25 mouse cellular contexts compared by ENCODE assay signal in the genomic region with DNA sequence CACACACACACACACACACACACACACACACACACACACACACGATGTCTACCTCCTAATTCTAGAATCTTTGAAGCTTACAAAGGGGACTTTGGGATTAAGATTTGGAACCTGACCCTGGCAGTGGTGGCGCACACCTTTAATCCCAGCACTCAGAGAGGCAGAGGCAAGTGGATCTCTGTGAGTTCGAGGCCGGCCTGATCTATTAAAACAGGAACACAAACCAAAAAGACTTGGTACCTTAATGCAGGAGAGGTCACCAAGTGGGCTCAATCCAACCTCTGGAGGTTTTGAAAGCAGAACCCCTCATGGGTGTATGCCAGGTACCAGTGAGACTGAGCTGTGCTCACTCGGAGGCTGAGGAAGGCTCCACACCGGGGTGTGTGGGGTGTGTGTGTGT. TPM values are rescaled to one million over a fixed set of nuclear protein-coding genes. Genes with fewer than 3 reads are reported as not detected.
DNase-seq lines count a peak whose midpoint lies in the region; ATAC-seq lines count a peak whose summit lies in the region.
"Had no signal": no experiment of that assay in that cellular context is flagged by ENCODE, and none has a peak within 500 bp of the region (broad histone marks: within the 10 kb centered on the region; RNA-seq: fewer than 3 reads in every experiment).

No protein-coding gene starts in this region.

- no peak overlapping the region for H3K9ac ChIP-seq in kidney, embryonic 16.5 days (replicated peaks; ENCODE audit: low read length)
- H3K9ac ChIP-seq: embryonic facial prominence, embryonic 12.5 days; embryonic facial prominence, embryonic 15.5 days; forebrain, embryonic 13.5 days; heart, embryonic 12.5 days; heart, embryonic 15.5 days; hindbrain, embryonic 12.5 days; hindbrain, embryonic 15.5 days had no signal

- H3K27ac ChIP-seq in kidney, embryonic 16.5 days (ENCODE audit: low read length), result no peak overlapping the region
- H3K27ac ChIP-seq in hindbrain, embryonic 10.5 days, result no peak overlapping the region
- H3K27ac ChIP-seq: embryonic facial prominence, embryonic 12.5 days; embryonic facial prominence, embryonic 15.5 days; forebrain, embryonic 13.5 days; heart, adult 2 months; heart, embryonic 15.5 days; hindbrain, embryonic 12.5 days; hindbrain, embryonic 15.5 days had no signal

- H3K36me3 ChIP-seq in kidney, embryonic 16.5 days (ENCODE audit: insufficient read depth, low read length), result no peaks in the 10 kb centered on the region
- no peaks in the 10 kb centered on the region for H3K36me3 ChIP-seq in hindbrain, embryonic 10.5 days
- H3K36me3 ChIP-seq: embryonic facial prominence, embryonic 12.5 days; embryonic facial prominence, embryonic 15.5 days; heart, embryonic 12.5 days; heart, embryonic 15.5 days; hindbrain, embryonic 12.5 days; hindbrain, embryonic 15.5 days had no signal

- peak; percentile 56 for DNase-seq in heart, adult 11 months
- no peak for DNase-seq in heart, adult 9 months (ENCODE audit: low spot score in 2 of 2)
- DNase-seq in kidney, postnatal 10 days, result peak; percentile 2
- peak; percentile 17 for DNase-seq in testis, postnatal 10 days (ENCODE audit: low spot score)
- DNase-seq in testis, postnatal 14 days (ENCODE audit: low spot score), result no peak
- DNase-seq in hindbrain, embryonic 10.5 days (ENCODE audit: low spot score), result no peak
- DNase-seq: cerebellum, adult 11 months; cerebellum, adult 2 months; cerebellum, adult 9-11 months; cerebellum, postnatal 25 days; heart, adult 2 months; heart, postnatal 10 days; heart, postnatal 4 days had no signal

- H3K4me2 ChIP-seq in kidney, embryonic 16.5 days (replicated peaks; ENCODE audit: low read depth, low read length), result no peak overlapping the region
- H3K4me2 ChIP-seq: embryonic facial prominence, embryonic 12.5 days; embryonic facial prominence, embryonic 15.5 days; forebrain, embryonic 13.5 days; heart, embryonic 12.5 days; heart, embryonic 15.5 days; hindbrain, embryonic 12.5 days; hindbrain, embryonic 15.5 days had no signal

- no peaks in the 10 kb centered on the region for H3K4me1 ChIP-seq in kidney, embryonic 16.5 days (ENCODE audit: insufficient read depth, low read length)
- peaks cover 15% of the 10 kb centered on the region; the same call in 1 of the 2 replicates for H3K4me1 ChIP-seq in hindbrain, embryonic 10.5 days (replicated peaks)
- H3K4me1 ChIP-seq: embryonic facial prominence, embryonic 12.5 days; embryonic facial prominence, embryonic 15.5 days; heart, embryonic 12.5 days; heart, embryonic 15.5 days; hindbrain, embryonic 15.5 days had no signal

- 93% methylated on average over 6 of the region's 6 CpGs for WGBS in kidney, embryonic 16.5 days
- WGBS in hindbrain, embryonic 10.5 days, result 88% methylated on average over 6 of the region's 6 CpGs

- H3K4me3 ChIP-seq in kidney, embryonic 16.5 days (ENCODE audit: low read length), result no peak overlapping the region
- H3K4me3 ChIP-seq in hindbrain, embryonic 10.5 days, result no peak overlapping the region
- H3K4me3 ChIP-seq: embryonic facial prominence, embryonic 12.5 days; embryonic facial prominence, embryonic 15.5 days; forebrain, embryonic 13.5 days; gastrocnemius, adult 2 months; heart, adult 2 months; heart, embryonic 12.5 days; heart, embryonic 15.5 days; hindbrain, embryonic 12.5 days; hindbrain, embryonic 15.5 days had no signal

- H3K9me3 ChIP-seq in kidney, embryonic 16.5 days (ENCODE audit: low read length), result no peaks in the 10 kb centered on the region
- peaks cover 12% of the 10 kb centered on the region for H3K9me3 ChIP-seq in hindbrain, embryonic 10.5 days
- H3K9me3 ChIP-seq: embryonic facial prominence, embryonic 15.5 days; heart, embryonic 15.5 days; hindbrain, embryonic 15.5 days had no signal

- H3K27me3 ChIP-seq in kidney, embryonic 16.5 days (ENCODE audit: insufficient read depth, low read length), result no peaks in the 10 kb centered on the region; the same call in 1 of the 2 replicates
- no peaks in the 10 kb centered on the region for H3K27me3 ChIP-seq in hindbrain, embryonic 10.5 days (ENCODE audit: insufficient read depth, poor library complexity, severe bottlenecking)
- H3K27me3 ChIP-seq: embryonic facial prominence, embryonic 12.5 days; embryonic facial prominence, embryonic 15.5 days; heart, embryonic 12.5 days; heart, embryonic 15.5 days; hindbrain, embryonic 12.5 days; hindbrain, embryonic 15.5 days had no signal

- ATAC-seq in kidney, embryonic 16.5 days (ENCODE audit: low FRiP score, low TSS enrichment), result no peak
- ATAC-seq: CD4-positive, CD25-positive, alpha-beta regulatory T cell, adult 4 months; forebrain, embryonic 13.5 days; forebrain, embryonic 16.5 days had no signal

RNA-seq across cellular contexts. Expression of gene Padi2, which starts 27.0 kb away (rescaled TPM):
- 18.1 and 24.3 TPM in 2 replicates for polyA plus RNA-seq in kidney, embryonic 16.5 days (2015; fragmentation: Nextera tagmentation; extraction: Ambion mirVana)
- 1.4 and 3.8 TPM in 2 replicates for polyA plus RNA-seq in hindbrain, embryonic 10.5 days (2016; fragmentation: Nextera tagmentation; extraction: Ambion mirVana)

RNA-seq across cellular contexts. Expression of gene Padi1, which starts 33.5 kb away (rescaled TPM):
- polyA plus RNA-seq in kidney, embryonic 16.5 days (2015; fragmentation: Nextera tagmentation; extraction: Ambion mirVana), result 0.26 and 0.33 TPM in 2 replicates
- 0.07 TPM in 2 replicates for polyA plus RNA-seq in hindbrain, embryonic 10.5 days (2016; fragmentation: Nextera tagmentation; extraction: Ambion mirVana)
- polyA plus RNA-seq: adrenal gland, adult 2 months; forebrain, embryonic 13.5 days; forebrain, embryonic 16.5 days had no signal

Comparison
In these comparisons a context has a peak if more than half of its experiments do, and no peak if none do; other contexts are left out.
1. DNase-seq: peak in heart, adult 11 months (single experiment), kidney, postnatal 10 days (single experiment) and testis, postnatal 10 days (single experiment); none in heart, adult 9 months (0 of 2), testis, postnatal 14 days (single experiment) and hindbrain, embryonic 10.5 days (single experiment).